Comparison of ENCODE assay signal across 18 mouse cellular contexts in the genomic region with DNA sequence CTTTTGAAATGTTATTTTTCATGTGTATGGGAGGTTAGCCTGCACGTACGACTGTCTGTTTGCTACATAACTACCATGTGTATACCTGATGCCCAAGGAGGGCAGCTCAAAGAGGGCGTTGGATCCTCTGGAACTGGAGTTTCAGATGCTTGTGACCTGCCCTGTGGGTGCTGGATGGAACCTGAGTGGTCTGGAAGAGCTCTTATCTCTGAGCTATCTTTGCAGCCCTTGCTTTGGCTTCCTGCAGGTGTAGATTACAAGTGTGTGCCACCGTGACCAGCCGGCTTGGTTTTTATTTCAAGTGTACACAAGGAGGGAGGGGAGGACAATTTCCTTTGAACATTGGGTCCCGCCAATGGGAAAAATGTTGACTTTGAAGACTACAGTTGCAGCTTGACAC. TPM values are rescaled to one million over a fixed set of nuclear protein-coding genes. Genes with fewer than 3 reads are reported as not detected.
DNase-seq lines count a peak whose midpoint lies in the region; ATAC-seq and TF ChIP-seq lines count a peak whose summit lies in the region.
"Had no signal": no experiment of that assay in that cellular context is flagged by ENCODE, and none has a peak within 500 bp of the region (broad histone marks: within the 10 kb centered on the region; RNA-seq: fewer than 3 reads in every experiment).

No protein-coding gene starts in this region.

- ATAC-seq in liver, embryonic 14.5 days (ENCODE audit: insufficient read depth): peak; percentile 80
- ATAC-seq in neural tube, embryonic 15.5 days (ENCODE audit: low FRiP score): no peak
- no peak for ATAC-seq in forebrain, embryonic 12.5 days (ENCODE audit: low FRiP score)

- no peaks in the 10 kb centered on the region for H3K36me3 ChIP-seq in thymus, adult 2 months (ENCODE audit: control insufficient read depth, insufficient read depth, low read length)
- H3K36me3 ChIP-seq in liver, embryonic 14.5 days (replicated peaks; ENCODE audit: control insufficient read depth, insufficient read depth, low read depth): no peaks in the 10 kb centered on the region
- no peaks in the 10 kb centered on the region for H3K36me3 ChIP-seq in neural tube, embryonic 15.5 days
- no peaks in the 10 kb centered on the region for H3K36me3 ChIP-seq in forebrain, embryonic 12.5 days (replicated peaks)
- H3K36me3 ChIP-seq: forebrain, embryonic 10.5 days; limb, embryonic 13.5 days; midbrain, embryonic 12.5 days had no signal

- H3K27ac ChIP-seq in thymus, adult 2 months (ENCODE audit: control insufficient read depth, insufficient read depth, low read length): peak overlapping the region; percentile 43; the same call in 1 of the 2 replicates
- peak overlapping the region; percentile 50 for H3K27ac ChIP-seq in liver, embryonic 14.5 days
- H3K27ac ChIP-seq in neural tube, embryonic 15.5 days (replicated peaks): no peak overlapping the region
- no peak overlapping the region for H3K27ac ChIP-seq in forebrain, embryonic 12.5 days
- H3K27ac ChIP-seq: layer of hippocampus, adult 2 months; limb, embryonic 13.5 days; midbrain, embryonic 12.5 days had no signal

- 24% methylated on average over 6 of the region's 6 CpGs for WGBS in thymus, adult 2 months
- 22% methylated on average over 6 of the region's 6 CpGs for WGBS in liver, embryonic 14.5 days (ENCODE audit: insufficient replicate concordance)
- 82% methylated on average over 6 of the region's 6 CpGs for WGBS in neural tube, embryonic 15.5 days
- WGBS in forebrain, embryonic 12.5 days: 86% methylated on average over 6 of the region's 6 CpGs

- H3K4me3 ChIP-seq in thymus, adult 2 months (ENCODE audit: control insufficient read depth, insufficient read depth, low read length): no peak overlapping the region
- no peak overlapping the region for H3K4me3 ChIP-seq in liver, embryonic 14.5 days (ENCODE audit: insufficient read depth in 1 of 2, low read depth in 2 of 2, low read length in 2 of 2)
- H3K4me3 ChIP-seq in neural tube, embryonic 15.5 days (replicated peaks): no peak overlapping the region
- H3K4me3 ChIP-seq in forebrain, embryonic 12.5 days (replicated peaks): no peak overlapping the region
- H3K4me3 ChIP-seq: forebrain, embryonic 10.5 days; layer of hippocampus, adult 2 months; limb, embryonic 13.5 days; midbrain, embryonic 12.5 days; myocyte had no signal

- no peaks in the 10 kb centered on the region for H3K27me3 ChIP-seq in thymus, adult 2 months (ENCODE audit: control insufficient read depth, insufficient read depth, low read length)
- no peaks in the 10 kb centered on the region for H3K27me3 ChIP-seq in liver, embryonic 14.5 days (ENCODE audit: control insufficient read depth, insufficient read depth, low read length)
- no peaks in the 10 kb centered on the region for H3K27me3 ChIP-seq in neural tube, embryonic 15.5 days (replicated peaks)
- 0 out of 2 replicates have a peak, but pooled peaks cover 5% of the 10 kb centered on the region for H3K27me3 ChIP-seq in forebrain, embryonic 12.5 days
- H3K27me3 ChIP-seq: limb, embryonic 13.5 days had no signal

- peaks cover 9% of the 10 kb centered on the region for H3K4me1 ChIP-seq in thymus, adult 2 months (replicated peaks; ENCODE audit: control insufficient read depth, insufficient read depth, low read length)
- H3K4me1 ChIP-seq in liver, embryonic 14.5 days (replicated peaks; ENCODE audit: control insufficient read depth in 2 of 2, insufficient read depth in 2 of 2, low read length in 1 of 2): peaks cover 10 to 22% of the 10 kb centered on the region in 2 experiments
- peaks cover 5% of the 10 kb centered on the region for H3K4me1 ChIP-seq in neural tube, embryonic 15.5 days
- peaks cover 7% of the 10 kb centered on the region for H3K4me1 ChIP-seq in forebrain, embryonic 12.5 days
- H3K4me1 ChIP-seq: limb, embryonic 13.5 days had no signal

- no peaks in the 10 kb centered on the region for H3K9me3 ChIP-seq in liver, embryonic 14.5 days (ENCODE audit: control insufficient read depth, low read length)
- no peaks in the 10 kb centered on the region for H3K9me3 ChIP-seq in neural tube, embryonic 15.5 days (replicated peaks)
- H3K9me3 ChIP-seq in forebrain, embryonic 12.5 days: no peaks in the 10 kb centered on the region
- H3K9me3 ChIP-seq: forebrain, embryonic 10.5 days; limb, embryonic 13.5 days; midbrain, embryonic 12.5 days had no signal

- DNase-seq in thymus, adult 2 months: no peak
- DNase-seq in thymus, postnatal 0 days (ENCODE audit: low spot score): no peak
- DNase-seq in induced T-regulatory cell, adult 2 months (ENCODE audit: low read depth): peak; percentile 9
- peak; percentile 67 to 72 (median 70) for DNase-seq in liver, embryonic 14.5 days (ENCODE audit: low read depth in 3 of 3, low spot score in 3 of 3)
- no peak for DNase-seq in heart, postnatal 4 days

- no peak for TF ChIP-seq CTCF in thymus, adult 2 months (IDR thresholded peaks at IDR 0.05; ENCODE audit: borderline replicate concordance, control insufficient read depth, extremely low read depth, insufficient read depth, low read length, poor library complexity)
- TF ChIP-seq CTCF in liver, embryonic 14.5 days (IDR thresholded peaks at IDR 0.05; ENCODE audit: low read depth): no peak

- peak overlapping the region; percentile 1; the same call in 1 of the 2 replicates for H3K9ac ChIP-seq in liver, embryonic 14.5 days (replicated peaks)
- H3K9ac ChIP-seq in neural tube, embryonic 15.5 days (replicated peaks): no peak overlapping the region
- H3K9ac ChIP-seq in forebrain, embryonic 12.5 days: no peak overlapping the region
- H3K9ac ChIP-seq: limb, embryonic 13.5 days; midbrain, embryonic 12.5 days had no signal

- peak; percentile 91 for TF ChIP-seq EP300 in liver, embryonic 14.5 days (IDR thresholded peaks at IDR 0.05; ENCODE audit: low read depth)

- peak overlapping the region; percentile 45 for H3K4me2 ChIP-seq in liver, embryonic 14.5 days (ENCODE audit: low read depth)
- H3K4me2 ChIP-seq in neural tube, embryonic 15.5 days: no peak overlapping the region
- H3K4me2 ChIP-seq in forebrain, embryonic 12.5 days: no peak overlapping the region
- H3K4me2 ChIP-seq: heart, embryonic 11.5 days; limb, embryonic 13.5 days; midbrain, embryonic 12.5 days had no signal

- no peak for TF ChIP-seq POLR2A in thymus, adult 2 months (IDR thresholded peaks at IDR 0.05; ENCODE audit: control insufficient read depth, extremely low read depth, insufficient read depth, low read length, poor library complexity)

RNA-seq across cellular contexts. Expression of a gene that starts 7.1 kb away (rescaled TPM):
- 245 and 301 TPM in 2 replicates for polyA plus RNA-seq in thymus, adult 2 months (2012; rRNA removed)
- polyA plus RNA-seq in thymus, postnatal 0 days (2015; fragmentation: Nextera tagmentation; extraction: Ambion mirVana): 94.7 and 98.5 TPM in 2 replicates
- 22.7 and 26.3 TPM in 2 replicates for polyA plus RNA-seq in liver, embryonic 14.5 days (2012; rRNA removed)
- 11.1 and 13.8 TPM in 2 replicates for polyA plus RNA-seq in liver, embryonic 14.5 days (2014; fragmentation: Nextera tagmentation; extraction: Ambion mirVana)
- polyA plus RNA-seq in neural tube, embryonic 15.5 days (2015; fragmentation: Nextera tagmentation; extraction: Ambion mirVana): 43.1 and 50.0 TPM in 2 replicates
- 28.6 and 29.8 TPM in 2 replicates for polyA plus RNA-seq in forebrain, embryonic 12.5 days (2016; fragmentation: Nextera tagmentation; extraction: Ambion mirVana)
- total RNA-seq in heart, postnatal 4 days (2021): 10 to 100 TPM; 42.1 to 47.0 TPM

RNA-seq across cellular contexts. Expression of a gene that starts 23.0 kb away (rescaled TPM):
- polyA plus RNA-seq in thymus, adult 2 months (2012; rRNA removed): 1.1 and 2.5 TPM in 2 replicates
- polyA plus RNA-seq in thymus, postnatal 0 days (2015; fragmentation: Nextera tagmentation; extraction: Ambion mirVana): 0.37 and 1.1 TPM in 2 replicates
- polyA plus RNA-seq in liver, embryonic 14.5 days (2012; rRNA removed): 0.06 and 0.11 TPM in 2 replicates
- polyA plus RNA-seq in liver, embryonic 14.5 days (2014; fragmentation: Nextera tagmentation; extraction: Ambion mirVana): 0.11 and 0.18 TPM in 2 replicates
- polyA plus RNA-seq in neural tube, embryonic 15.5 days (2015; fragmentation: Nextera tagmentation; extraction: Ambion mirVana): not detected in 2 replicates
- not detected in 2 replicates for polyA plus RNA-seq in forebrain, embryonic 12.5 days (2016; fragmentation: Nextera tagmentation; extraction: Ambion mirVana)
- total RNA-seq in heart, postnatal 4 days (2021): not detected
- total RNA-seq: adrenal gland, postnatal 25 days; gastrocnemius, postnatal 36 days; heart, postnatal 36 days; layer of hippocampus, adult 2 months; left cerebral cortex, adult 18-20 months had no signal
- polyA plus RNA-seq: embryonic facial prominence, embryonic 11.5 days; forebrain, embryonic 10.5 days; heart, embryonic 11.5 days; limb, embryonic 13.5 days; midbrain, embryonic 12.5 days; myocyte had no signal

RNA-seq across cellular contexts. Expression of a gene that starts 27.2 kb away (rescaled TPM):
- 0.15 and 0.24 TPM in 2 replicates for polyA plus RNA-seq in thymus, adult 2 months (2012; rRNA removed)
- 0.05 and 0.08 TPM in 2 replicates for polyA plus RNA-seq in thymus, postnatal 0 days (2015; fragmentation: Nextera tagmentation; extraction: Ambion mirVana)
- polyA plus RNA-seq in liver, embryonic 14.5 days (2012; rRNA removed): 0.13 and 0.15 TPM in 2 replicates
- polyA plus RNA-seq in liver, embryonic 14.5 days (2014; fragmentation: Nextera tagmentation; extraction: Ambion mirVana): not detected in 2 replicates
- polyA plus RNA-seq in neural tube, embryonic 15.5 days (2015; fragmentation: Nextera tagmentation; extraction: Ambion mirVana): 0.09 and 0.12 TPM in 2 replicates
- not detected in 2 replicates for polyA plus RNA-seq in forebrain, embryonic 12.5 days (2016; fragmentation: Nextera tagmentation; extraction: Ambion mirVana)
- not detected for total RNA-seq in heart, postnatal 4 days (2021)
- total RNA-seq: heart, postnatal 36 days had no signal
- polyA plus RNA-seq: embryonic facial prominence, embryonic 11.5 days; heart, embryonic 11.5 days; limb, embryonic 13.5 days; midbrain, embryonic 12.5 days; myocyte had no signal

RNA-seq across cellular contexts. Expression of a gene that starts 39.9 kb away (rescaled TPM):
- 0.20 and 0.26 TPM in 2 replicates for polyA plus RNA-seq in thymus, adult 2 months (2012; rRNA removed)
- 0.16 TPM in 1 of 2 replicates, not detected in the other for polyA plus RNA-seq in thymus, postnatal 0 days (2015; fragmentation: Nextera tagmentation; extraction: Ambion mirVana)
- not detected in 2 replicates for polyA plus RNA-seq in liver, embryonic 14.5 days (2012; rRNA removed)
- not detected in 2 replicates for polyA plus RNA-seq in liver, embryonic 14.5 days (2014; fragmentation: Nextera tagmentation; extraction: Ambion mirVana)
- polyA plus RNA-seq in neural tube, embryonic 15.5 days (2015; fragmentation: Nextera tagmentation; extraction: Ambion mirVana): not detected in 2 replicates
- not detected in 2 replicates for polyA plus RNA-seq in forebrain, embryonic 12.5 days (2016; fragmentation: Nextera tagmentation; extraction: Ambion mirVana)
- total RNA-seq in heart, postnatal 4 days (2021): not detected
- total RNA-seq: adrenal gland, postnatal 25 days; gastrocnemius, postnatal 36 days; heart, postnatal 36 days; layer of hippocampus, adult 2 months; left cerebral cortex, adult 18-20 months had no signal
- polyA plus RNA-seq: embryonic facial prominence, embryonic 11.5 days; forebrain, embryonic 10.5 days; heart, embryonic 11.5 days; limb, embryonic 13.5 days had no signal

RNA-seq across cellular contexts. Expression of a gene that starts 47.8 kb away (rescaled TPM):
- 31.4 and 31.7 TPM in 2 replicates for polyA plus RNA-seq in thymus, adult 2 months (2012; rRNA removed)
- polyA plus RNA-seq in thymus, postnatal 0 days (2015; fragmentation: Nextera tagmentation; extraction: Ambion mirVana): 38.2 and 39.4 TPM in 2 replicates
- polyA plus RNA-seq in liver, embryonic 14.5 days (2012; rRNA removed): 6.9 and 7.2 TPM in 2 replicates
- polyA plus RNA-seq in liver, embryonic 14.5 days (2014; fragmentation: Nextera tagmentation; extraction: Ambion mirVana): 10.3 and 12.8 TPM in 2 replicates
- polyA plus RNA-seq in neural tube, embryonic 15.5 days (2015; fragmentation: Nextera tagmentation; extraction: Ambion mirVana): 27.6 and 29.4 TPM in 2 replicates
- polyA plus RNA-seq in forebrain, embryonic 12.5 days (2016; fragmentation: Nextera tagmentation; extraction: Ambion mirVana): 39.4 and 40.2 TPM in 2 replicates
- 10 to 100 TPM in 1 of 2 experiments, 1 to 10 TPM in 1; 8.9 to 10.0 TPM for total RNA-seq in heart, postnatal 4 days (2021)

Comparison
In these comparisons a context has a peak if more than half of its experiments do, and no peak if none do; other contexts are left out.
1. DNase-seq: peak in induced T-regulatory cell, adult 2 months (single experiment) and liver, embryonic 14.5 days (3 of 3); none in thymus, adult 2 months (single experiment), thymus, postnatal 0 days (single experiment) and heart, postnatal 4 days (single experiment).
2. H3K27ac ChIP-seq: peak in thymus, adult 2 months (single experiment) and liver, embryonic 14.5 days (single experiment); none in neural tube, embryonic 15.5 days (single experiment) and forebrain, embryonic 12.5 days (single experiment).